Mouse (Mus musculus) C2C12 (cell line): ENCODE measurements around the gene Igfbp7. TPM values are rescaled to one million over a fixed set of nuclear protein-coding genes. Genes with fewer than 3 reads are reported as not detected.
"Not testable (repeated sequence)": the region's sequence is repeated elsewhere in the genome, so short reads cannot be mapped to it uniquely, and the experiment has no call there.

Experiments
- H3K27me3 ChIP-seq: one replicate; pipeline ENCODE4 v1.6.1; 2011; ENCODE audit not compliant: control insufficient read depth, insufficient read depth, insufficient read length
- H3K36me3 ChIP-seq: one replicate; pipeline ENCODE4 v1.6.1; 2011; ENCODE audit not compliant: control insufficient read depth, insufficient read depth
- H3K4me3 ChIP-seq: one replicate; pipeline ENCODE4 v1.5.1; 2011; ENCODE audit warnings: mild to moderate bottlenecking, control low read depth; ENCODE audit not compliant: poor library complexity, insufficient read depth, severe bottlenecking
- H3K79me2 ChIP-seq: one replicate; pipeline ENCODE4 v1.6.1; 2011; ENCODE audit not compliant: control insufficient read depth, insufficient read depth
- H3K79me3 ChIP-seq: one replicate; pipeline ENCODE4 v1.6.1; 2011; ENCODE audit warnings: low read depth, control low read depth
- H3ac ChIP-seq: one replicate; pipeline ENCODE3; 2011; ENCODE audit warnings: low read depth; ENCODE audit not compliant: control insufficient read depth, insufficient read length
- CEBPB ChIP-seq: IDR thresholded peaks from one replicate; pipeline ENCODE4 v1.6.1; 2011; ENCODE audit warnings: low read depth, mild to moderate bottlenecking, control low read depth, moderate library complexity
- CTCF ChIP-seq: IDR thresholded peaks from one replicate; pipeline ENCODE4 v1.5.1; 2011; ENCODE audit not compliant: control insufficient read depth, insufficient read depth, insufficient read length
- FOSL1 ChIP-seq: IDR thresholded peaks from one replicate; pipeline ENCODE4 v1.8.0; 2011; ENCODE audit warnings: mild to moderate bottlenecking, low read length; ENCODE audit not compliant: poor library complexity, insufficient read depth, severe bottlenecking
- MAX ChIP-seq: IDR thresholded peaks from one replicate; pipeline ENCODE4 v1.6.1; 2011; ENCODE audit warnings: mild to moderate bottlenecking, control low read depth
- MYOD1 ChIP-seq: IDR thresholded peaks from one replicate; pipeline ENCODE4 v1.6.1; 2011; ENCODE audit warnings: low read depth; ENCODE audit not compliant: control insufficient read depth, insufficient read length
- MYOG ChIP-seq: IDR thresholded peaks from one replicate; pipeline ENCODE4 v1.6.1; 2011; ENCODE audit not compliant: control insufficient read depth, insufficient read length; ENCODE audit errors: extremely low read depth
- USF1 ChIP-seq: IDR thresholded peaks from one replicate; pipeline ENCODE4 v1.6.1; 2011; ENCODE audit warnings: low read depth, mild to moderate bottlenecking, control low read depth, moderate library complexity
- polyA plus RNA-seq: library from polyadenylated mRNA; unstranded; fragments of >200 nt; fragmentation: generic; extraction: Trizol; gene quantifications from one replicate; pipeline ENCODE4 v1.2.1, GENCODE M21; 2012; ENCODE audit warnings: missing spikeins

The Igfbp7 gene
- polyA plus RNA-seq, 1 experiment, result 402 TPM

GRCm38 (mm10) chr5:77431068-77431467 lies 23.2 kb upstream of the Igfbp7 start:
- Histone ChIP-seq H3ac (no peak overlapping the region), H3K4me3 (no peak overlapping the region), H3K36me3 (no peaks in the 10 kb centered on the region), H3K79me2 (no peaks in the 10 kb centered on the region), H3K79me3 (no peaks in the 10 kb centered on the region), H3K27me3 (peaks cover 15% of the 10 kb centered on the region)
- TF ChIP-seq FOSL1 (no peak), MAX (no peak), MYOD1 (no peak), MYOG (no peak), CEBPB (no peak), CTCF (no peak), USF1 (no peak)

GRCm38 (mm10) chr5:77430471-77430870 lies 22.6 kb upstream of the Igfbp7 start:
- H3K36me3 ChIP-seq, result no peaks in the 10 kb centered on the region
- no peak overlapping the region for H3ac ChIP-seq
- H3K79me2 ChIP-seq, result no peaks in the 10 kb centered on the region
- no peak overlapping the region for H3K4me3 ChIP-seq
- no peaks in the 10 kb centered on the region for H3K79me3 ChIP-seq
- peaks cover 17% of the 10 kb centered on the region for H3K27me3 ChIP-seq
- TF ChIP-seq MAX (no peak), CTCF (no peak)

GRCm38 (mm10) chr5:77430049-77430448 lies 22.2 kb upstream of the Igfbp7 start:
- H3K79me2 ChIP-seq, result no peaks in the 10 kb centered on the region
- TF ChIP-seq FOSL1 (no peak), CEBPB (no peak), MYOG (no peak), USF1 (no peak)

GRCm38 (mm10) chr5:77428526-77428925 lies 20.7 kb upstream of the Igfbp7 start:
- TF ChIP-seq CEBPB, result no peak
- no peak for TF ChIP-seq CTCF
- TF ChIP-seq MYOG, result no peak
- no peak for TF ChIP-seq MYOD1
- TF ChIP-seq USF1, result no peak
- no peak for TF ChIP-seq MAX
- no peak for TF ChIP-seq FOSL1

More at GRCm38 (mm10) chr5:77430049-77430448, 22.2 kb upstream of the Igfbp7 start:
- Histone ChIP-seq H3ac (no peak overlapping the region), H3K79me3 (no peaks in the 10 kb centered on the region), H3K36me3 (no peaks in the 10 kb centered on the region), H3K4me3 (no peak overlapping the region), H3K27me3 (peaks cover 17% of the 10 kb centered on the region)

GRCm38 (mm10) chr5:77427986-77428385 lies 20.1 kb upstream of the Igfbp7 start:
- TF ChIP-seq MYOG, result no peak
- no peak for TF ChIP-seq CTCF
- TF ChIP-seq CEBPB, result no peak
- no peak for TF ChIP-seq USF1
- TF ChIP-seq FOSL1, result no peak
- no peak for TF ChIP-seq MYOD1
- TF ChIP-seq MAX, result no peak
- H3K4me3 ChIP-seq, result no peak overlapping the region
- no peaks in the 10 kb centered on the region for H3K79me2 ChIP-seq
- no peaks in the 10 kb centered on the region for H3K79me3 ChIP-seq
- no peaks in the 10 kb centered on the region for H3K36me3 ChIP-seq
- peaks cover 5% of the 10 kb centered on the region for H3K27me3 ChIP-seq
- no peak overlapping the region for H3ac ChIP-seq

More at GRCm38 (mm10) chr5:77428526-77428925, 20.7 kb upstream of the Igfbp7 start:
- Histone ChIP-seq H3K79me2 (no peaks in the 10 kb centered on the region), H3K79me3 (no peaks in the 10 kb centered on the region), H3K36me3 (no peaks in the 10 kb centered on the region), H3ac (no peak overlapping the region), H3K27me3 (peaks cover 7% of the 10 kb centered on the region), H3K4me3 (no peak overlapping the region)

GRCm38 (mm10) chr5:77425721-77426500 lies 18.1 kb upstream of the Igfbp7 start:
- Histone ChIP-seq H3K79me2 (no peaks in the 10 kb centered on the region), H3K79me3 (no peaks in the 10 kb centered on the region), H3K4me3 (no peak overlapping the region), H3ac (no peak overlapping the region), H3K36me3 (no peaks in the 10 kb centered on the region), H3K27me3 (peaks cover 3% of the 10 kb centered on the region)
- TF ChIP-seq CEBPB (no peak), FOSL1 (no peak), CTCF (no peak), USF1 (no peak), MYOG (no peak), MAX (no peak), MYOD1 (no peak)

GRCm38 (mm10) chr5:77419537-77419936 lies 11.7 kb upstream of the Igfbp7 start:
- H3K27me3 ChIP-seq, H3K79me2 ChIP-seq, H3K4me3 ChIP-seq, H3ac ChIP-seq, H3K36me3 ChIP-seq, H3K79me3 ChIP-seq: not testable (repeated sequence)
